Mouse (Mus musculus) left cerebral cortex, adult 2 months (tissue): ENCODE results near the gene Hydin. TPM values are rescaled to one million over a fixed set of nuclear protein-coding genes. Genes with fewer than 3 reads are reported as not detected.
"Not testable (repeated sequence)": the region's sequence is repeated elsewhere in the genome, so short reads cannot be mapped to it uniquely, and the experiment has no call there.

ENCODE experiments used
- DNase-seq, 2 experiments: peaks; one replicate each; pipeline ENCODE4 v3.0.0; 2021 to 2022; ENCODE audit warnings: low spot score in 2 of 2, mixed read lengths in 1 of 2; ENCODE audit errors: extremely low spot score in 1 of 2
- H3K27ac ChIP-seq: fragments of 200-600 bp; 2 replicates; pipeline ENCODE4 v1.8.1; 2022
- H3K4me3 ChIP-seq: fragments of 200-600 bp; 2 replicates; pipeline ENCODE4 v1.8.1; 2022
- CTCF ChIP-seq: fragments of 200-600 bp; IDR thresholded peaks from 2 replicates; pipeline ENCODE4 v1.8.1; 2022; ENCODE audit warnings: antibody characterized with exemption, mild to moderate bottlenecking, moderate library complexity
- intact Hi-C: fragments of 180-260 bp; cut with DNase I; formaldehyde crosslinking; loops from one replicate; pipeline ENCODE4 v1.15.1; 2025
- total RNA-seq, 2 experiments: library from RNA; stranded (reverse); gene quantifications; 2 replicates each; pipeline ENCODE4 v1.2.3; 2021

Gene Hydin
- total RNA-seq, 2 experiments from 2014 or later: 0.50 to 0.63 TPM

GRCm38 (mm10) chr8:110340090-110340703 is 73.4 kb downstream of the Hydin start:
- Histone ChIP-seq H3K27ac (no peak overlapping the region), H3K4me3 (no peak overlapping the region)
- TF ChIP-seq CTCF: no peak
- intact Hi-C loops: no loop called here
- no peak for DNase-seq

- Histone ChIP-seq H3K4me3 (no peak overlapping the region), H3K27ac (no peak overlapping the region)
- no peak for TF ChIP-seq CTCF
- DNase-seq: no peak
- intact Hi-C loops: no loop called here
Observed at GRCm38 (mm10) chr8:110345697-110346394, 79.1 kb downstream of the Hydin start.

- no peak for DNase-seq
- intact Hi-C loops: no loop called here
- Histone ChIP-seq H3K4me3 (no peak overlapping the region), H3K27ac (no peak overlapping the region)
- no peak for TF ChIP-seq CTCF
Observed at GRCm38 (mm10) chr8:110346915-110347314, 80.1 kb downstream of the Hydin start.

GRCm38 (mm10) chr8:110350725-110351124 is 83.9 kb downstream of the Hydin start:
- intact Hi-C loops: no loop called here
- Histone ChIP-seq H3K27ac (no peak overlapping the region), H3K4me3 (no peak overlapping the region)
- no peak for TF ChIP-seq CTCF
- DNase-seq: no peak

- TF ChIP-seq CTCF: no peak
- H3K27ac ChIP-seq: no peak overlapping the region
- H3K4me3 ChIP-seq: no peak overlapping the region
- intact Hi-C loops: no loop called here
- DNase-seq: no peak
Observed at GRCm38 (mm10) chr8:110351909-110352308, 85.1 kb downstream of the Hydin start.

GRCm38 (mm10) chr8:110362975-110363374 is 96.2 kb downstream of the Hydin start:
- DNase-seq: no peak
- H3K27ac ChIP-seq: no peak overlapping the region
- intact Hi-C loops: no loop called here
- H3K4me3 ChIP-seq: no peak overlapping the region
- no peak for TF ChIP-seq CTCF

- H3K4me3 ChIP-seq: no peak overlapping the region
- intact Hi-C loops: no loop called here
- DNase-seq: no peak
- H3K27ac ChIP-seq: no peak overlapping the region
- TF ChIP-seq CTCF: no peak
Observed at GRCm38 (mm10) chr8:110372836-110373235, 106.1 kb downstream of the Hydin start.

GRCm38 (mm10) chr8:110373695-110374094 is 106.9 kb downstream of the Hydin start:
- Histone ChIP-seq H3K4me3 (no peak overlapping the region), H3K27ac (no peak overlapping the region)
- TF ChIP-seq CTCF: no peak
- DNase-seq: no peak
- intact Hi-C loops: no loop called here

GRCm38 (mm10) chr8:110382751-110383150 is 116.0 kb downstream of the Hydin start:
- intact Hi-C loops: no loop called here
- DNase-seq: no peak
- H3K27ac ChIP-seq: no peak overlapping the region
- H3K4me3 ChIP-seq: no peak overlapping the region
- TF ChIP-seq CTCF: no peak

GRCm38 (mm10) chr8:110384632-110385031 is 117.9 kb downstream of the Hydin start:
- H3K27ac ChIP-seq, H3K4me3 ChIP-seq, intact Hi-C loops, DNase-seq: not testable (repeated sequence)

GRCm38 (mm10) chr8:110395656-110396055 is 128.9 kb downstream of the Hydin start:
- DNase-seq: no peak
- no peak overlapping the region for H3K27ac ChIP-seq
- no peak overlapping the region for H3K4me3 ChIP-seq
- TF ChIP-seq CTCF: no peak
- intact Hi-C loops: no loop called here

GRCm38 (mm10) chr8:110400536-110400935 is 133.8 kb downstream of the Hydin start:
- TF ChIP-seq CTCF: no peak
- Histone ChIP-seq H3K27ac (no peak overlapping the region), H3K4me3 (no peak overlapping the region)
- intact Hi-C loops: no loop called here
- no peak for DNase-seq

- Histone ChIP-seq H3K4me3 (no peak overlapping the region), H3K27ac (no peak overlapping the region)
- no peak for TF ChIP-seq CTCF
- no peak for DNase-seq
- intact Hi-C loops: no loop called here
Observed at GRCm38 (mm10) chr8:110402311-110402710, 135.5 kb downstream of the Hydin start.
